Mouse (Mus musculus) intestine, embryonic 14.5 days (tissue): ENCODE measurements around the gene Cmss1. TPM values are rescaled to one million over a fixed set of nuclear protein-coding genes. Genes with fewer than 3 reads are reported as not detected.

Experiments
- ATAC-seq: fragments of 200-750 bp; cut with Nextera tagmentation; replicated peaks from 2 replicates; pipeline ENCODE4 v1.8.0; 2017; ENCODE audit warnings: low read depth, moderate number of reproducible peaks, moderate TSS enrichment, moderate library complexity; ENCODE audit not compliant: low FRiP score, low TSS enrichment
- DNase-seq: peaks from one replicate; pipeline ENCODE4 v3.0.0-alpha.2; 2018; ENCODE audit warnings: low spot score
- H3K27ac ChIP-seq: fragments of 300-500 bp; sonication (generic); 2 replicates; pipeline ENCODE4 v1.5.1; 2014; ENCODE audit warnings: low read depth, mild to moderate bottlenecking, control low read depth
- H3K27me3 ChIP-seq: fragments of 300-500 bp; sonication (generic); replicated peaks from 2 replicates; pipeline ENCODE4 v1.6.1; 2014; ENCODE audit warnings: low read length, control low read depth; ENCODE audit not compliant: control insufficient read depth, insufficient read depth
- H3K36me3 ChIP-seq: fragments of 300-500 bp; sonication (generic); 2 replicates; pipeline ENCODE4 v1.6.1; 2014; ENCODE audit warnings: low read length, control low read depth; ENCODE audit not compliant: control insufficient read depth, insufficient read depth
- H3K4me1 ChIP-seq: fragments of 300-500 bp; sonication (generic); replicated peaks from 2 replicates; pipeline ENCODE4 v1.6.1; 2014; ENCODE audit warnings: low read length, control low read depth, mixed read lengths; ENCODE audit not compliant: control insufficient read depth, insufficient read depth
- H3K4me2 ChIP-seq: fragments of 300-500 bp; sonication (generic); 2 replicates; pipeline ENCODE4 v1.6.1; 2014; ENCODE audit warnings: low read length
- H3K4me3 ChIP-seq: fragments of 300-500 bp; sonication (generic); 2 replicates; pipeline ENCODE4 v1.5.1; 2014; ENCODE audit warnings: low read depth, low read length, control low read depth, mixed read lengths
- H3K9ac ChIP-seq: fragments of 300-500 bp; sonication (generic); 2 replicates; pipeline ENCODE4 v1.6.1; 2014; ENCODE audit warnings: mild to moderate bottlenecking, low read length
- H3K9me3 ChIP-seq: fragments of 300-500 bp; sonication (generic); 2 replicates; pipeline ENCODE4 v1.6.1; 2016; ENCODE audit warnings: low read length, control low read depth; ENCODE audit not compliant: control insufficient read depth
- WGBS: fragments of 180-500 bp; shearing (Covaris S2); extraction: QIAGEN DNeasy Blood & Tissue Kit; methylation state at CpG from one replicate; pipeline ENCODE4 v1.1.7; 2014; 5-methylcytosine and 5-hydroxymethylcytosine counted together
- polyA plus RNA-seq: library from polyadenylated mRNA; unstranded; fragments of >200 nt; fragmentation: Nextera tagmentation; extraction: Ambion mirVana; gene quantifications from 2 replicates; pipeline ENCODE4 v1.2.1, GENCODE M21; 2014

Gene Cmss1
- polyA plus RNA-seq, result 54.9 and 56.0 TPM in 2 replicates

- Histone ChIP-seq H3K4me1 (no peaks in the 10 kb centered on the region; the same call in 1 of the 2 replicates), H3K9ac (peak within 1 kb of the TSS; percentile 67), H3K4me3 (peak within 1 kb of the TSS; percentile 92), H3K27me3 (no peaks in the 10 kb centered on the region), H3K4me2 (peak within 1 kb of the TSS; percentile 79), H3K9me3 (no peaks in the 10 kb centered on the region), H3K27ac (peak within 1 kb of the TSS; percentile 80), H3K36me3 (no peaks in the 10 kb centered on the region)
- ATAC-seq (peak; percentile 91), DNase-seq (peak; percentile 98)
- under 1% methylated on average over 64 of the region's 64 CpGs for WGBS
Observed at GRCm38 (mm10) chr16:57606444-57607227, at the start of gene Cmss1. TSS of gene Cmss1 (minus strand) at chr16:57606864.

GRCm38 (mm10) chr16:57649888-57650287, 43.2 kb upstream of the Cmss1 start:
- Histone ChIP-seq H3K9ac (no peak overlapping the region), H3K27ac (no peak overlapping the region), H3K4me2 (no peak overlapping the region), H3K36me3 (no peaks in the 10 kb centered on the region), H3K4me1 (no peaks in the 10 kb centered on the region), H3K9me3 (no peaks in the 10 kb centered on the region), H3K4me3 (no peak overlapping the region), H3K27me3 (no peaks in the 10 kb centered on the region)
- WGBS, result 23% methylated on average over 2 of the region's 2 CpGs
- DNase-seq, result no peak
- no peak for ATAC-seq

- H3K9me3 ChIP-seq, result no peaks in the 10 kb centered on the region
- H3K4me2 ChIP-seq, result no peak overlapping the region
- H3K9ac ChIP-seq, result no peak overlapping the region
- no peak overlapping the region for H3K27ac ChIP-seq
- no peak overlapping the region for H3K4me3 ChIP-seq
- no peaks in the 10 kb centered on the region for H3K36me3 ChIP-seq
- ATAC-seq (no peak), DNase-seq (no peak)
- WGBS, result 81% methylated on average over 10 of the region's 10 CpGs
- no peaks in the 10 kb centered on the region for H3K27me3 ChIP-seq
- H3K4me1 ChIP-seq, result no peaks in the 10 kb centered on the region
Observed at GRCm38 (mm10) chr16:57641346-57641885, 34.8 kb upstream of the Cmss1 start.

GRCm38 (mm10) chr16:57634766-57635165, 28.1 kb upstream of the Cmss1 start:
- Histone ChIP-seq H3K4me3 (no peak overlapping the region), H3K4me1 (no peaks in the 10 kb centered on the region), H3K4me2 (no peak overlapping the region), H3K9ac (no peak overlapping the region), H3K27ac (no peak overlapping the region), H3K9me3 (no peaks in the 10 kb centered on the region), H3K36me3 (no peaks in the 10 kb centered on the region), H3K27me3 (no peaks in the 10 kb centered on the region)
- no peak for DNase-seq
- 44% methylated on average over 5 of the region's 5 CpGs for WGBS
- no peak for ATAC-seq

- no peaks in the 10 kb centered on the region for H3K9me3 ChIP-seq
- no peaks in the 10 kb centered on the region for H3K4me1 ChIP-seq
- ATAC-seq (peak; percentile 80), DNase-seq (peak; percentile 83)
- no peak overlapping the region for H3K9ac ChIP-seq
- no peaks in the 10 kb centered on the region for H3K36me3 ChIP-seq
- no peaks in the 10 kb centered on the region for H3K27me3 ChIP-seq
- WGBS, result 12% methylated on average over 6 of the region's 6 CpGs
- no peak overlapping the region; the same call in 1 of the 2 replicates for H3K4me2 ChIP-seq
- H3K4me3 ChIP-seq, result no peak overlapping the region
- no peak overlapping the region for H3K27ac ChIP-seq
Observed at GRCm38 (mm10) chr16:57634191-57634590, 27.5 kb upstream of the Cmss1 start.

- H3K36me3 ChIP-seq, result no peaks in the 10 kb centered on the region
- H3K4me3 ChIP-seq, result no peak overlapping the region
- WGBS, result 0% methylated on average over 1 of the region's 1 CpGs
- H3K4me1 ChIP-seq, result no peaks in the 10 kb centered on the region; the same call in 1 of the 2 replicates
- no peak overlapping the region for H3K27ac ChIP-seq
- H3K9me3 ChIP-seq, result no peaks in the 10 kb centered on the region
- H3K27me3 ChIP-seq, result no peaks in the 10 kb centered on the region
- ATAC-seq (no peak), DNase-seq (no peak)
- no peak overlapping the region for H3K4me2 ChIP-seq
- no peak overlapping the region for H3K9ac ChIP-seq
Observed at GRCm38 (mm10) chr16:57611768-57612167, 5.1 kb upstream of the Cmss1 start.

- no peak for DNase-seq
- no peak overlapping the region for H3K4me2 ChIP-seq
Observed at GRCm38 (mm10) chr16:57601031-57601430, 5.6 kb downstream of the Cmss1 start.

GRCm38 (mm10) chr16:57597295-57597957, 9.2 kb downstream of the Cmss1 start:
- WGBS, result 63% methylated on average over 4 of the region's 4 CpGs
- DNase-seq (no peak), ATAC-seq (no peak)
- peaks cover 4% of the 10 kb centered on the region; the same call in 1 of the 2 replicates for H3K4me1 ChIP-seq
- H3K36me3 ChIP-seq, result no peaks in the 10 kb centered on the region
- H3K27ac ChIP-seq, result no peak overlapping the region
- no peak overlapping the region for H3K4me3 ChIP-seq
- no peaks in the 10 kb centered on the region for H3K9me3 ChIP-seq
- no peak overlapping the region for H3K4me2 ChIP-seq
- H3K27me3 ChIP-seq, result no peaks in the 10 kb centered on the region
- H3K9ac ChIP-seq, result no peak overlapping the region

More at GRCm38 (mm10) chr16:57601031-57601430, 5.6 kb downstream of the Cmss1 start:
- no peak overlapping the region for H3K27ac ChIP-seq
- no peak overlapping the region for H3K9ac ChIP-seq
- no peaks in the 10 kb centered on the region for H3K36me3 ChIP-seq
- H3K4me3 ChIP-seq, result no peak overlapping the region
- H3K4me1 ChIP-seq, result peaks cover 4% of the 10 kb centered on the region; the same call in 1 of the 2 replicates
- no peaks in the 10 kb centered on the region for H3K27me3 ChIP-seq
- no peak for ATAC-seq
- no peaks in the 10 kb centered on the region for H3K9me3 ChIP-seq
